Mouse (Mus musculus): ENCODE results near the gene Pls1.

Pls1 gene

DNA sequence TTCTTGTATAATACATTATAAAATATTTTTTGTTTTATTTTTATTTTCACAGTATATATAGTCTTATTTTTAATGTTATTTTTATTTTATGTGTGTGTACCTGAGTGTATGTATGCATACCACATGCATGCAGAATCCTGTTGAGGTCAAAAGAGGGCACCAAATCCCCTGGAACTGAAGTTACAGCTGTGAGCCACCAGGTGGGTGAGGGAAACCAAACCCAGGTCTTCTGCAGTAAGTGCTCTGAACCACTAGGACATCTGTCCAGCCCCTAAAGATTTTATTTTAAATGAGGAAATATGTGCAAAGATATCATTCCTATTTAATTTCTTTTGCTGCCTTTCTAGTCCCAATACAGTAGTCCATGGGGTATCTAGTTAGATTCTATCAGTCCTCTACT, 136.2 kb downstream of the Pls1 start:
- in situ Hi-C loops (cut with MboI, MseI): no loop called here

DNA sequence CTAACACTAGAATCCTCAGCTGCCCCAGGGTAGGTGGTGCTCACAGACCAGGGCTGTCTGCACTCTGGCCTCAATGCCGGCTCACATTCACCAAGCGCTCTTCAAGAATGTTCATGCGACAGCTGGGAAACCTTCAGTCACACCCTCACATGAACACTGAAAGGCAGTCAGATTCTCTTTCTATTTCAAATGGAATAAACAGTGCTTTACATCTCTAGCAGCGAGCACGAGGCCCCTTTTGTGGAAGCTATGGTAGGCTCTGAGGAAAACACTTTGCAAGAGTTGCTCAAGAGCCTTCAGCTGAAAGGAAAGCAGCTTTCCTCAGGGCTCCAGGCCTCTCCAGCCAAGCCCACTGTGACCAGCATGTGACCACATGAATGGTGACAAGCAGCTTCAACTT, 139.7 kb downstream of the Pls1 start:
- in situ Hi-C loops (cut with MboI, MseI): no loop called here

- in situ Hi-C loops (cut with MboI, MseI): no loop called here
These were observed 141.0 kb downstream of the Pls1 start for GRCm38 (mm10) chr9:95704078-95704477.
